Mouse (Mus musculus) monocyte, adult 59 days (primary cell): Measurements from ENCODE around the gene Taf1c. TPM values are rescaled to one million over a fixed set of nuclear protein-coding genes. Genes with fewer than 3 reads are reported as not detected.

ENCODE experiments used
- total RNA-seq, 2 experiments: library from RNA; stranded (reverse); gene quantifications; one replicate each; pipeline ENCODE4 v1.2.4; 2023

The Taf1c gene
- 10 to 100 TPM; 12.1 to 12.9 TPM for total RNA-seq

GRCm38 (mm10) chr8:119604996-119605395, at the start of gene Taf1c:
Gene Taf1c (minus strand): TSS chr8:119605222.

GRCm38 (mm10) chr8:119635378-119635777, 30.4 kb upstream of the Taf1c start, which contains the start of gene Kcng4:
Gene Kcng4 (minus strand): TSS chr8:119635680.

GRCm38 (mm10) chr8:119612471-119612870, 7.4 kb upstream of the Taf1c start, which contains the start of gene Adad2:
Gene Adad2 (plus strand): TSS chr8:119612747.

GRCm38 (mm10) chr8:119574437-119575365, 30.3 kb downstream of the Taf1c start, which contains the start of the genes Hsdl1 and Dnaaf1:
Gene Hsdl1 (minus strand): TSS chr8:119575183.
Gene Dnaaf1 (plus strand): TSS chr8:119575235.

GRCm38 (mm10) chr8:119558603-119559401, 46.2 kb downstream of the Taf1c start, which contains the start of gene Mbtps1:
Gene Mbtps1 (minus strand): TSS chr8:119558735.

Other genes starting within 250 kb of the Taf1c start
- gene Mlycd, start 210.3 kb downstream of the Taf1c start, total RNA-seq: 10 to 100 TPM; 12.9 to 13.7 TPM
- 10 to 100 TPM; 60.5 to 66.7 TPM for gene Osgin1, start 171.1 kb downstream of the Taf1c start, total RNA-seq
- gene Necab2, start 158.5 kb downstream of the Taf1c start, total RNA-seq: under 1 TPM; 0.81 to 0.88 TPM
- gene Slc38a8, start 103.5 kb downstream of the Taf1c start, total RNA-seq: under 1 TPM in 1 of 2 experiments, not detected in 1; 0.18 TPM
- 10 to 100 TPM; 77.2 to 87.1 TPM for gene Mbtps1, start 46.5 kb downstream of the Taf1c start, total RNA-seq
- 10 to 100 TPM; 27.1 to 30.9 TPM for gene Hsdl1, start 30.0 kb downstream of the Taf1c start, total RNA-seq
- gene Dnaaf1, start 30.0 kb downstream of the Taf1c start, total RNA-seq: not detected
- gene Adad2, start 7.5 kb upstream of the Taf1c start, total RNA-seq: not detected
- not detected for gene Kcng4, start 30.5 kb upstream of the Taf1c start, total RNA-seq
- not detected for gene Wfdc1, start 61.1 kb upstream of the Taf1c start, total RNA-seq
- gene Atp2c2, start 94.8 kb upstream of the Taf1c start, total RNA-seq: not detected
- 1 to 10 TPM; 3.7 to 4.1 TPM for gene Tldc1, start 173.2 kb upstream of the Taf1c start, total RNA-seq
- gene Cotl1, start 235.3 kb upstream of the Taf1c start, total RNA-seq: 100 to 1,000 TPM; 842 to 879 TPM